Comparison of ENCODE assay signal across 19 mouse cellular contexts in genomic region chr13:69818306-69818705, GRCm38 (mm10).
"Had no signal": no experiment of that assay in that cellular context is flagged by ENCODE, and none has a peak within 500 bp of the region (broad histone marks: within the 10 kb centered on the region; RNA-seq: fewer than 3 reads in every experiment).

No protein-coding gene starts in this region.

- H3K9ac ChIP-seq: liver, embryonic 13.5 days; neural tube, embryonic 12.5 days; neural tube, embryonic 15.5 days; stomach, embryonic 15.5 days had no signal

- H3K27ac ChIP-seq: liver, embryonic 13.5 days; neural tube, embryonic 12.5 days; neural tube, embryonic 15.5 days; stomach, embryonic 15.5 days had no signal

- H3K27me3 ChIP-seq: liver, embryonic 13.5 days; neural tube, embryonic 12.5 days; neural tube, embryonic 15.5 days; stomach, embryonic 15.5 days had no signal

- DNase-seq: kidney, adult 18-20 months; kidney, adult 9 months; kidney, postnatal 14 days; kidney, postnatal 4 days; liver, embryonic 13.5 days; lung, adult 2 months; lung, postnatal 14 days; lung, postnatal 4 days; midbrain, embryonic 14.5 days; right cerebral cortex, postnatal 14 days; spleen, adult 18-20 months; thymus, adult 18-20 months; thymus, postnatal 36 days had no signal

- H3K9me3 ChIP-seq: liver, embryonic 13.5 days; neural tube, embryonic 12.5 days; neural tube, embryonic 15.5 days; stomach, embryonic 15.5 days had no signal

- H3K4me1 ChIP-seq: liver, embryonic 13.5 days; neural tube, embryonic 12.5 days; stomach, embryonic 15.5 days had no signal

- ATAC-seq: inflammation-experienced regulatory T-cells, adult 6 months; intestine, embryonic 16.5 days had no signal

- H3K4me3 ChIP-seq: liver, embryonic 13.5 days; neural tube, embryonic 12.5 days; neural tube, embryonic 15.5 days; stomach, embryonic 15.5 days had no signal

- H3K4me2 ChIP-seq: liver, embryonic 13.5 days; midbrain, embryonic 11.5 days; neural tube, embryonic 12.5 days; neural tube, embryonic 15.5 days; stomach, embryonic 15.5 days had no signal
